Mouse (Mus musculus) olfactory bulb, adult 2 months (tissue): ENCODE results near the gene Gsap.

Experiments
- CTCF ChIP-seq: fragments of 200-500 bp; IDR thresholded peaks from 2 replicates; pipeline ENCODE4 v1.5.1; 2012; ENCODE audit warnings: low read depth, mild to moderate bottlenecking, low read length, moderate library complexity; ENCODE audit not compliant: insufficient read depth
- POLR2A ChIP-seq: fragments of 200-500 bp; IDR thresholded peaks from 2 replicates; pipeline ENCODE4 v1.6.1; 2012; ENCODE audit warnings: mild to moderate bottlenecking, low read depth, low read length, moderate library complexity; ENCODE audit not compliant: insufficient read depth

DNA sequence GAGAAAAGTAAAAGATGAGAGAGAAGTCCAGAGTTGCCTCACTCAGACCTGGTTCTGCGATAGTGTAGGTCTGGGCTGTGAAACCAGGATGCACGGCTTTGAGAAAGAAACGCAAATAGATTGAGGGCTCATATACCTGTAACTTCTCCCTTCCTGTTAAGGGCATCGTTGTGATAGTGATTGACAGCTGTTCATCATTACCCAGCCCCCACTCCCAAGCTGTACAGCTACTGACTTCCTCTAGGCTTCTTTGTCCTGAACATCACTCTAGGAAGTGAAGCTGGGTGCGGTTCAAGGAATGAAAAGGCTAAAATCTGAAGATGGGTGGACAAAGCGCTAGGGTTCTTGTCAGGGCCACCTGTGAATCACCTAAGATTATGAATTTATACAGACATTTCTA, 46.8 kb downstream of the Gsap start:
- TF ChIP-seq CTCF (no peak), POLR2A (no peak)
